Mouse (Mus musculus) T-helper 2 cell (primary cell): ENCODE results near the gene Abr.

Source experiments
- in situ Hi-C: fragments of 300-600 bp; cut with MboI, MseI; formaldehyde crosslinking; loops from one replicate; pipeline ENCODE4 v1.15.1; 2025; ENCODE audit warnings: high pct_unique_total_duplicates

The Abr gene

GRCm38 (mm10) chr11:76379921-76380544, 242.1 kb downstream of the Abr start:
- in situ Hi-C loops = no loop called here

GRCm38 (mm10) chr11:76376425-76376824, 245.7 kb downstream of the Abr start:
- in situ Hi-C loops = no loop called here

GRCm38 (mm10) chr11:76374491-76375185, 247.5 kb downstream of the Abr start:
- in situ Hi-C loops = no loop called here

- in situ Hi-C loops = no loop called here
These were observed 249.6 kb downstream of the Abr start for GRCm38 (mm10) chr11:76372534-76372933.

GRCm38 (mm10) chr11:76372120-76372519, 250.0 kb downstream of the Abr start:
- in situ Hi-C loops = no loop called here

- in situ Hi-C loops = no loop called here
These were observed 251.6 kb downstream of the Abr start for GRCm38 (mm10) chr11:76370491-76370890.
